Mouse (Mus musculus) cerebellum, postnatal 10 days (tissue): ENCODE results near the gene Slc22a12.

Experiments used
- DNase-seq, 2 experiments: peaks; one replicate each; pipeline ENCODE4 v3.0.0; 2021; ENCODE audit warnings: mixed read lengths in 2 of 2

Slc22a12 gene

DNA sequence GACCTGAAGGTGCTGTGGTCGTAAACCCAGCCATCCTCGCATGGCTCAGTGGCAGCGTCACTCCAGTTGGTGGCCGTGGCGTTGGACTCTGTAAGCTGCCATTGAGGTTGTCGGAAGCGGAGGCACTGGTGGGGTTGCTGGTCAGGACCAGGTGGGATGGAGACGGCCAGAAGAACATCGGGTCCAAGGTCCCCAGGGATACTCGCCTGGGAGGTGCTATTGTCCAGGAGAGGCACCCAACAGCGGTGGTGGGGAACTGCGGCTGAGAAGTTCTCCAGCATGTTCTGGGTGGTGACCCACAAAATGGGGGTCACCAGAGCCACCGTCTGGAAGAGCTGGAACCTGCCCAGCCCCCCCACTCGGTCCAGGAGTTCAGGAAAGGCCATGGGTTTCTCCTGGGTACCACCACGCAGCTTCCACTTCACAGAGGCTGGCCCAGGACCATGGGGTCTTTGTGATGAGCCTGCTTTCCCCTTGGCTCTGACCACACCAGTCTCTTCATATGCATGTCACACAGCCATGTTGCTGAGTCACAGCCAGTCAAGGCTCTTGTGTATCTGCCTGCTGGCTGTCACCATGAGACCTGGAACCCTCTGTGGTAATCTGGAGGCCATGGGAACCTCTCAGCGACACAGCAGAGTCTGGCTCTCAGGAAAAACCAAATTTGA is at the start of gene Slc22a12:
TSS of gene Slc22a12 (minus strand) at position 666 of the 668 bp plus-strand sequence.
- DNase-seq, result peak in 1 of 2 experiments; percentile 41

- DNase-seq, result peak; percentile 96 to 97
Observed at GRCm38 (mm10) chr19:6572001-6572400, 29.2 kb upstream of the Slc22a12 start.

DNA sequence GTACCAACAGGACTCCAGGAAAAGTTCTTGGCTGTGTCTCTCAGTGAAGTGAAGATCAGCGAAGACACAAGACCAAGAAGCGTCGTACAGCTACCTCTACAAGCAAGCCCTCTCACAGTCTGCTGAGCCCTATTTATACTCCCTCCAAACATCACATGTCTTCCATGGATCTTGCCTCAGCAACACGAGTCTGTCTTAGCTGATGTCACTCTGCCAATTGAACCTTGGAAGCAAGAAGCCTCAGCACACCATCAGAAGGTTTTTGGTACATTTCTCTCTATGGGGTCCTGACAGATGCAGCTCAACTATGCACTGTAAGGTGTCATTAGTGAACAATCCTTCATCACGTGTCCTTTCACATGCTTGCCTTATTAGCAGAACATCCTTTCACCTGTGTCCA is 28.6 kb upstream of the Slc22a12 start:
- DNase-seq, result peak in 1 of 2 experiments; percentile 57

DNA sequence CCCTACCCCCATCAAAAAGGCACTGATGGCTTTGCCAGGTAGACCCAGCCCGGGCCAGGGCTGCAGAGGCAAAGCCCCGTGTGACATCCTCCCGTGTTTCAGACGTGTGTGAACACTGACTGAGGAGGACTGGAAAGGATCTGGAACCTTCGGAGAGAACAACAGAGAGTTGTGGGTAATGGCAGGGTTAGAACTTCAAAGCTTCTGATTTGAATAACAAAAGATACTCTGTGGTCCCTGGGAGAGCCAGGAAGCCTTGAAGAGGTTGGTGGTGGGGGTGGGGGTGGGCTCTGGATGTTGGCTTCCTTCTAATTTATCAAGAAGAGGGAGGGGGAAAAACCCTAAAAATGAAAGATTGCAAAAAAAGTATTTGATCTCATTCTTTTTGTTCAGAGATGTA is 26.7 kb upstream of the Slc22a12 start:
- no peak for DNase-seq

DNA sequence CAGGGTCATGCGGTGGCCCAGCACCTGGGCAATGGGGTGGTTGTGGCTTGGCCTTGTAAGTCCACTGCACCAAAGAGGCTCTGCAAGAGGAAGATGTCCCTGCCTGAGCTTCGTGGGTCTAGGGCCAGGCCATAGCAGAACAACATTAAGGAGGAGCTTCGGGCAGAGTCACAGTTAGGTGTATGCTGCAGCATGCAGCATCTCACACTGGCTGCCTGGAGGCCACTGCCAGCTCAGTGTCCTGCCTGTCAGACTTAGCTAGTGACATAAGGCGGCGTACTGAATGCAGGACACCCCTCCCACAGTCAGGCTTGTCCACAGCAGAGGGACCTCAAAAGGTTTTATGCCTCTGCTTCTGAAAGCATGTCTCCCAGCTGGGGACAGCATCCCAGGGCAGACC is 26.2 kb upstream of the Slc22a12 start:
- peak in 1 of 2 experiments; percentile 31 for DNase-seq

DNA sequence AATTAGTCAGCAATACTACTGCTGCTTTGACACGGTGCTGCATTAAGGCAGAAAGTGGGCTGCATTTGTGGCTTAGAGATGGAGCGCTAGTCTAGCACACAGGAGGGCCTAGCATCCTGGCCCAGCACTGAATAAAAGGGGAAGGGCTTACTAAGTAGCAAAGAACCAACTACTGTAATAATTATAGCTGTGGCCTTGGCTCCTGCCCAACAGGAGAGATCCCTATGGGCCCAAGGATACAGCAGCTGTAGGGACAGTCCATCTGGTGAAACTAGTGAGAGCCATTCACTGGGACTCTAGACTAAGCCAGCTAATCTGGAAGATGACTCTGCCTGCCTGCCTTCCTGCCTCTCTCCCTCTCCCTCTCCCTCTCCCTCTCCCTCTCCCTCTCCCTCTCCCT is 23.6 kb upstream of the Slc22a12 start:
- peak; percentile 65 to 74 for DNase-seq

DNA sequence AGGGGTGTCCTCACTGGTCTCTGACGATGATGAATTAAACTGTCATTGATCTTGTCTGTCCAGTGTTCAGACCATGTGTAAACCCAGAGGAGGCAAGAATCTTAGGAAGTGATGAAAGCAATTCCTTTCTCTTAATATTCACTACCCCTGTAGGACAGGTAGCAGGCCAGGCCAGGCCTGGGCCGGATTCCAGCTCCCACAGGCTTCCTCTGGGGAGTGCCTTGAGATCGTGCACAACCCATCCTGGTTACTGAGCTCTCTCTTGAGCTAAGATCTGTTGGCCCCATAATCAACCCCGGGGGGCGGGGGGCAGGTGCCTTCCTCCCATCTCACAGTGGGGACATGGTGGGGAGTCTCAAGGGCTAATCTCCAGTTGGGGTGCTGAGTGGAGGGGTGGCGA is 22.3 kb upstream of the Slc22a12 start:
- DNase-seq, result peak; percentile 42 to 43

- no peak for DNase-seq
Observed at GRCm38 (mm10) chr19:6560246-6560815, 17.5 kb upstream of the Slc22a12 start.

DNA sequence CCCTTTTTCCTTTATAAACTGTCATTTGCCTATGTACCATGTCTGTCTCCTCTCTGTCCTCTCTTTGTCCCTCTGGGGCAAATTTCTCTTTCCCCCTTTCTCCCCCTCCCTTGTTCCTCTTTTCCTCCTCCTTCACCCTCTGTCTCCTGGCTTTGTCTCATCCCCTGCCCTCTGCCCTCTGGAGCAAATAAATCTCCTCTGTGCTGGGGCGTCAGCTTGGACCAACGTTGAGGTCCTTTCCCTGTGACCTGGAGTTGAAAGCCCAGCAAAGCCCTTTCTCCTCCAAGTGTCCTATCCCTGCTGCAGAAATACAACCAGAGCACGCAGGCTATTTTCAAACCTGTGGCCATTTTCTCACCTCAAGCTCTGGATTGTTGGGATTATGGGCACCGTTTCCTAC is 16.7 kb upstream of the Slc22a12 start:
- no peak for DNase-seq

DNA sequence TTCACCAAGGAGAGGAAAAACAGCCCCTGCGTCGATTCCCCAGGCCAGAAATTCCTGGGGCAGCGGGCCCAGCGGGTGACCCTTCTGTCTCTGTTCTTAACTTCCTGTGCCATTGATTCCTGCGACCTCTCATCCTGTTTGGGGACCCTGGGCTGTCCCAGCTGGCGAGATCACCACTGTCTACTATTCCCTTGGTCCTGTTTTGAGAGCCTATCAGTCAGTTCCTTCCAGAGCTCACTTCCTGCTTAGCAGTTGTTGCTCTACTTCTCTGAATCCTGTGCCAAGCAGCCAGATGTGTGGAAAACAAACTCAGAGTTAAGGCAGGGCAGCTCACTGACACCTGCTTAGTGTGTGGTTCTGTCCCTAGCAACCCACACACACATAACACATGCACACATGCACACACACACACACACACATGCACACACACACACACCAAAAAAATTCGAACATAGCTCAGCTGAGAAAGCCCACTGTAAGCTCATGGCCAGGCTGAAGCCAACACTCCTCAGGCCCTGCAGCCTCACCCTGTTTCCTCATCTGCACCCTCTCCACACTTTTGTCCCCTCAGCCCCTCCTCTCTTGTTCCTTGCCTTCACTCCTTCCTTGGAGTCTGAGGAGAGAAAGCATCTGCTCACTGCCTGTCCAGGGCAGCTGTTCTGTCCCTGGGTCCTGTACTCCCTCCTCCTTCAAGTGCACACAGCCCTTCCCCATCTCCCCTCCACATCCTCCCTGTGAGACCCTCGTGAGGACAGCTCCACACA is 11.2 kb upstream of the Slc22a12 start:
- peak; percentile 6 to 18 for DNase-seq

DNA sequence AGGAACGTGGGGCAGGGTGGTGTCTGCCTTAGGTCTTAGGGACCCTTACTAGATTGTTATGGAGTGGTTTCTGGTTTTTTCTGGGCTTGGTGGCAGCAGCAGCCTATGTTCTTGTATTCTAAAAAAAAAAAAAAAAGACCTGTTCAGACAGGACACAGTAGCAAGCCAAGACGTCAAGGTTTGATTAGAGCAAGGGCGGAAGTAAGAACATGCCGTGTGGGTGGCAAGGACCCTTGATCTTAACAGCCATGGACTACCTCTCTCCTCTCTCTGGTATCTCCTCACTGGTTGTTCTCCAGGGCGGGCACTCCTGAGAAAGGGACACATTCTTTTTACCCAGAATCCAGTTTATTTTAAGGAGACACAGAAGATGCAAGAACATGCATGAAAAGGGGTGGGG is 10.3 kb upstream of the Slc22a12 start:
- DNase-seq, result no peak

DNA sequence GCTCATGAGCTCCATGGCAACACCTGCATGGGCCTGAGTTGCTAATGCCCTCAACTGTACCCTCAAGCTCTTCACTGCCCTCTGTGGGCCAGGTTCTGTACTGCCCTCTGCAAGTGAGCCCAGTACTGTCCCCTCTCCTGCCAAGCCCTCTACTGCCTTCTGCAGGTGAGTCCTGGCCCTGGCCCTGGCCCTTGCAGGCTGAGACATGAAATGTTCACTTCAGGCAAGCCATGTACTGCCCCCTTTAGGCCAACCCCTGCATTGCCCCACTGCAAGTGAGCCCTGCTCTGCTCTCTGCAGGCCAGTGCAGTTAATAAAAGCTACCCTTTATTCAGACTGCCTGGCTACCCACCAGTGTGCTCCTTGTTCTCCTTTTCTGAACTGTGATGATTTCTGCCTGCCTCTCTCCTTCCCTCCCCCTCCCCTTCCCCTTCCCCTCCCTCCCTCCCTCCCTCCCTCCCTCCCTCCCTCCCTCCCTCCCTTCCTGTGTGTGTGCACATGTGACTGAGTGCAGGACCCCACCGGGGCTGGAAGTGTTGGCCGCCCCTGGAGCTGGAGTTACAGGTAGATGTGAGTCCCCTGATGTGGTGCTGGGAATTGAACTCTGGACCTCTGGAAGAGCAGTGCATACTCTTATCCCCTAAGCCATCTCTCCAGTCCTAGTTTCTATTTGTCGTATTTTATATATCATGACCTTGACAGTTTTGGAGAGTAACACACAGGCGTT is 9.6 kb upstream of the Slc22a12 start:
- peak; percentile 83 to 85 for DNase-seq

GRCm38 (mm10) chr19:6551215-6551614 is 8.4 kb upstream of the Slc22a12 start:
- no peak for DNase-seq

- peak; percentile 83 to 89 for DNase-seq
Observed at GRCm38 (mm10) chr19:6549566-6549965, 6.7 kb upstream of the Slc22a12 start.

DNA sequence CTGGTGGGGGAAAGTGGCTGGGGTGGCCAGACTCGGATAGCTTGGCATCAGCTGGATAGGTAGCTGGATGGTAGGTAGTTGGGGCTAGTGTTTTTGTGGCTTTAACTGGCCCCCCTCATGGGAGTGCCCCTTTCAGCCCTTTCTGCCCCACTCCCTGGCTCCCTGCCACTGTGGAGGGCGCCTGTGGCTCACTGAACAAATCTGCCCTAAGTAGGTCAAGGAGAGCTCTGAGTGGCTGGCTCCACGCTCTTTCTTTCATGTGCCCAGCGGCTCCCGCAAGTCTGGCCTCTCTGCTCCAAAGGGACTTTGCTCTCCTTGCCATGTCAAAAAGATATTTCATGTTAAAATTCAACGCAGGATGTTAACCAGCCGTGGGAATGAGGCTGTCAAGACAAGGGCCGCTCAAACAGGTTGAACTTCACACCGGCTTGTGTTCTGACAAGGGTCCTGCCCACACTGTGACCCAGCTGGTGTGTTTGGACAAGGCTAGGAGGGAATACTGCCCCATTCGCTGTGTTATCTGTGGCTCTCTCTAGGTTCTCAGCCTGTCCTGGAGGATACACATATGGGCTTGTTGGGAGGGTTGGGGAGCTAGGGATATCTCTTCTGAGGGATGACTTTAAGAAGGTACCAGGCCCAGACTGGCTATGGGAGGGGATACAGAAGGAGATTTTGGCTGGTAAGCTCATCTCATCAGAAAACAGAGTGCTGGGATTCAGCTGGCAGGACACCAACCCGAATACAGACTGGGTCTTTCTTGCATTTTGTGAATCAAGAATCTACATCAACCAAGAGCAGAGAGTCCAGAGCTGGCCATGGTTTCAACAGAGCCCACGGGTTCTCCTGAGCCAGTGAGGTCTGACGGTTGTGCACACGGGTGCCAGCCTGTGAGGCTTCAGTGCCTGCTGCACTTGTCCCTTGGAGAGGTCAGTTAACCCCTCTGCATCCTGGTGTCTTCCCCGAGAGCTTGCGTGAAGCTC is 5.9 kb upstream of the Slc22a12 start:
- peak; percentile 83 for DNase-seq

DNA sequence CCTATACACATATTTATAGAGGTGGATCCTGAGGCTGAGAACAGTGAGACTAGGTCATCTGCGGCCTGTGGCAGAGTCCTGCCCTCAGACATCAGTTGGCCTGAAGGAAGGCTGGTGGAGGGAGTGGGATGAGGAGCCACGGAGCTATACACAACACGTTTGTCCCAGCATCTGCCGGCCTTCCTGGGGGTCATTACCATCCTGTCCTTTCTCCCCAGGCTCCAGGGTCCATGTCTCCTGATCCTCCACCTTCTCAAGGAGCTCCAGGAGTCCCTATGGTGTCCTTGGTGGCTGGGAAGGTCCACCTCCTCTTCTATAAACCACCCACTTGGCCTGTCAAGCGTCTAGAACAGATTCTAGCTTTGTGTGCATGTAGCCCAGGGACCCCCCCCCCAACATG is 5.0 kb upstream of the Slc22a12 start:
- peak; percentile 8 to 24 for DNase-seq

DNA sequence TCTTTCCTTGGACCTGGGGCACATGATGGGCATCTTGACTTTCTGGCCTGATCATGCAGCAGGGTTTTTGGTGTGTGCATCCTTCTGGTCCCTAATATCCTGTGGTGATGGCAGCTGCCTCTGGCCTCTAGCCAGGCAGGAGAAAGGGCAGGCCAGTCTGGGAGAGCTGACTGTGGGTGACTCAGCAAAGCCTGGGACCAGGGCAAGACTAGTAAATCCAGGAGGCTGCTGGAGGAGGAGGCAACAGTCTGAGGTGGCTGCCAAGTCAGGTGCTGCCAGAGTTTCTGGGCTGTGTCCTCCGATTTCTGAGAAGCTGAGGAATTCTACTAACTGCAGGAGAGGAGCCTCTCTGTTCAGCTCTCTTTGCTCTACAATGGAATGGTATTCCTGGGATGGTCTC is 3.3 kb upstream of the Slc22a12 start:
- DNase-seq, result peak; percentile 97 to 98

- peak; percentile 49 to 57 for DNase-seq
Observed at GRCm38 (mm10) chr19:6545481-6545880, 2.6 kb upstream of the Slc22a12 start.

- peak in 1 of 2 experiments; percentile 4 for DNase-seq
Observed at GRCm38 (mm10) chr19:6544712-6545111, 1.9 kb upstream of the Slc22a12 start.

DNA sequence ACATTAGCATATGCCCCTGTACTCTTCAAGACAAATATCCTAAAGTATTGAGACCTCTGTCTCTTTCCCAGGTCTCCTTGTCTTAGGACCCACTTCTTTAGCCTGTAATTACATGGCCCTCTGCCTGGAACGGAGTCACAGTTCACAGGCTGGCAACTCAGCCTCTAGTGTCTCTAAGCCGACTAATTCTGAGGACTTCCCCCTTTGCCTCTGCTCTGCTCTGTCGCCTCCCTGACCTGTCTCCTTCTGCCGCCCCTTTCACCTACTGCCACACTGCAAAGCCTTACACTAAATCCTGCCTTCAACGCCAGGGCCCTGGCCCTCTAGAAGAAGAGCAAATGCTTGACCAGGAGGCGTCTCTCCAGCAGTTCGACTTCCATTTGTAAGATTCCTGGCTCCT is 686 bp upstream of the Slc22a12 start:
- peak in 1 of 2 experiments; percentile 38 for DNase-seq

- DNase-seq, result peak in 1 of 2 experiments; percentile 16
Observed at GRCm38 (mm10) chr19:6543035-6543383, 177 bp upstream of the Slc22a12 start.

DNA sequence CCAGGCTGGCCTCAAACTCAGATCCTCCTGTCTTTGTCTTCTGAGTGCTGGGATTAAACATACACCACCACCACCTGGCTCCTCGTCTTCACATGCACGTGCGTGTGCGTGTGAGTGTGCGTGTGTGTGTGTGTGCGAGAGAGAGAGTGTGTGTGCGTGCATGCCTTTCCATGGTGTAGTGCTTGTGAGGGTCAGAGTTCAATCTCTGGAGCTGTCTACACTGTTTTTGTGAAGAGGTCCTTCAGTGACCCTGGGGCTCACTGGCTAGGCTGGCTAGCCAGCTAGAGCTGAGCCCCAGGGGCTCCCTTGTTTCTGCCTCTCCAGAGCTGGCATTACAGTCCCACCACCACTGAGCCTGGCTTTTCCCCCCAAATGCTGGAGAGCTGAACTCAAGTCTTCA is 1.3 kb downstream of the Slc22a12 start:
- no peak for DNase-seq
